Mouse (Mus musculus) liver, adult 2 months (tissue): Measurements from ENCODE around the gene Tctex1d2. TPM values are rescaled to one million over a fixed set of nuclear protein-coding genes. Genes with fewer than 3 reads are reported as not detected.

Experiments used
- DNase-seq: peaks from one replicate; pipeline ENCODE4 v3.0.0-alpha.2; 2011; ENCODE audit warnings: low read depth, low spot score; ENCODE audit errors: extremely low read depth
- H3K27ac ChIP-seq: fragments of 200-500 bp; replicated peaks from 2 replicates; pipeline ENCODE4 v1.5.1; 2012; ENCODE audit warnings: low read depth, mild to moderate bottlenecking, control low read depth, inconsistent platforms, low read length; ENCODE audit not compliant: insufficient read depth
- H3K27me3 ChIP-seq: fragments of 200-500 bp; 2 replicates; pipeline ENCODE4 v1.6.1; 2012; ENCODE audit warnings: mild to moderate bottlenecking, moderate library complexity, low read length, inconsistent platforms; ENCODE audit not compliant: control insufficient read depth, insufficient read depth
- H3K36me3 ChIP-seq: fragments of 200-500 bp; 2 replicates; pipeline ENCODE4 v1.6.1; 2012; ENCODE audit warnings: low read length, inconsistent platforms; ENCODE audit not compliant: control insufficient read depth, insufficient read depth
- H3K4me1 ChIP-seq: fragments of 200-500 bp; 2 replicates; pipeline ENCODE4 v1.6.1; 2011; ENCODE audit warnings: low read length; ENCODE audit not compliant: control insufficient read depth, insufficient read depth
- H3K4me3 ChIP-seq: fragments of 200-500 bp; 2 replicates; pipeline ENCODE4 v1.5.1; 2011; ENCODE audit warnings: low read depth, mild to moderate bottlenecking, control low read depth, low read length, moderate library complexity; ENCODE audit not compliant: insufficient read depth
- H3K79me2 ChIP-seq: fragments of 200-500 bp; 2 replicates; pipeline ENCODE4 v1.6.1; 2012; ENCODE audit warnings: inconsistent platforms, mild to moderate bottlenecking, low read length, moderate library complexity; ENCODE audit not compliant: control insufficient read depth, insufficient read depth
- H3K9ac ChIP-seq: fragments of 200-500 bp; 2 replicates; pipeline ENCODE4 v1.6.1; 2012; ENCODE audit warnings: low read depth, mild to moderate bottlenecking, control low read depth, inconsistent platforms, low read length
- CTCF ChIP-seq: fragments of 200-500 bp; IDR thresholded peaks from 2 replicates; pipeline ENCODE4 v1.5.1; 2011; ENCODE audit warnings: low read depth, low read length, control low read depth
- POLR2A ChIP-seq: fragments of 200-500 bp; IDR thresholded peaks from 2 replicates; pipeline ENCODE4 v1.6.1; 2011; ENCODE audit warnings: low read length, control low read depth; ENCODE audit not compliant: insufficient read depth; ENCODE audit errors: extremely low read depth
- WGBS: fragments of 180-500 bp; shearing (Covaris S2); methylation state at CpG from one replicate; pipeline ENCODE4 v1.1.7; 2018; 5-methylcytosine and 5-hydroxymethylcytosine counted together
- polyA plus RNA-seq: library from polyadenylated mRNA; depleted of rRNA; stranded (reverse); fragments of >200 nt; gene quantifications from 2 replicates; pipeline ENCODE4 v1.2.3, GENCODE M21; 2012
- total RNA-seq: library from RNA; depleted of rRNA; stranded (reverse); fragments of >200 nt; gene quantifications from 2 replicates; pipeline ENCODE4 v1.2.3, GENCODE M21; 2014

Gene Tctex1d2
- total and polyA plus RNA-seq, 2 experiments: 2.1 to 2.2 TPM

DNA sequence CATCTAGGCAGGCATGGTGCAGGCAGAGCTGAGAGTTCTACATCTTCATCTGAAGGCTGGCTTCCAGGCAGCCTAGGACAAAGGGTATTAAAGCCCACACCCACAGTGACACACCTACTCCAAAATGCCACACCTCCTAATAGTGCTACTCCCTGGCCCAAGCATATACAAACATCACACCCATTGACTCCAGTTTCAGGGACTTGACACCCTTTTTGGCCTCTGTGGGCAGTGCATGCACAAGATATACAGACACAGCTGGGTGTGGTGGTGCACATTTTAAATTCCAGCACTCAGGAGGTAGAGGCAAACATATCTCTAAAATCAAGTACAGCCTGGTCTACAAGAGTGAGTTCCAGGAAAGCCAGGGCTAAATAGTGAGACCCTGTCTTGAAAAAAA lies 36.6 kb downstream of the Tctex1d2 start:
- H3K79me2 ChIP-seq: 0 out of 2 replicates have a peak, but pooled peaks cover 3% of the 10 kb centered on the region
- no peaks in the 10 kb centered on the region for H3K27me3 ChIP-seq
- H3K9ac ChIP-seq: no peak overlapping the region
- peaks cover 17% of the 10 kb centered on the region for H3K36me3 ChIP-seq
- DNase-seq: no peak
- H3K4me3 ChIP-seq: no peak overlapping the region
- no peak overlapping the region for H3K27ac ChIP-seq
- TF ChIP-seq POLR2A: no peak
- no peak for TF ChIP-seq CTCF
- H3K4me1 ChIP-seq: peaks cover 16% of the 10 kb centered on the region

- H3K9ac ChIP-seq: no peak overlapping the region
- peaks cover 19% of the 10 kb centered on the region for H3K36me3 ChIP-seq
- H3K79me2 ChIP-seq: 0 out of 2 replicates have a peak, but pooled peaks cover 3% of the 10 kb centered on the region
- no peak for TF ChIP-seq CTCF
- TF ChIP-seq POLR2A: no peak
- no peak overlapping the region for H3K4me3 ChIP-seq
- DNase-seq: peak; percentile 64
- no peaks in the 10 kb centered on the region for H3K27me3 ChIP-seq
- no peak overlapping the region for H3K27ac ChIP-seq
- WGBS: 76% methylated on average over 1 of the region's 1 CpGs
- peaks cover 15% of the 10 kb centered on the region for H3K4me1 ChIP-seq
Measured at GRCm38 (mm10) chr16:32456761-32457160, 37.3 kb downstream of the Tctex1d2 start.

DNA sequence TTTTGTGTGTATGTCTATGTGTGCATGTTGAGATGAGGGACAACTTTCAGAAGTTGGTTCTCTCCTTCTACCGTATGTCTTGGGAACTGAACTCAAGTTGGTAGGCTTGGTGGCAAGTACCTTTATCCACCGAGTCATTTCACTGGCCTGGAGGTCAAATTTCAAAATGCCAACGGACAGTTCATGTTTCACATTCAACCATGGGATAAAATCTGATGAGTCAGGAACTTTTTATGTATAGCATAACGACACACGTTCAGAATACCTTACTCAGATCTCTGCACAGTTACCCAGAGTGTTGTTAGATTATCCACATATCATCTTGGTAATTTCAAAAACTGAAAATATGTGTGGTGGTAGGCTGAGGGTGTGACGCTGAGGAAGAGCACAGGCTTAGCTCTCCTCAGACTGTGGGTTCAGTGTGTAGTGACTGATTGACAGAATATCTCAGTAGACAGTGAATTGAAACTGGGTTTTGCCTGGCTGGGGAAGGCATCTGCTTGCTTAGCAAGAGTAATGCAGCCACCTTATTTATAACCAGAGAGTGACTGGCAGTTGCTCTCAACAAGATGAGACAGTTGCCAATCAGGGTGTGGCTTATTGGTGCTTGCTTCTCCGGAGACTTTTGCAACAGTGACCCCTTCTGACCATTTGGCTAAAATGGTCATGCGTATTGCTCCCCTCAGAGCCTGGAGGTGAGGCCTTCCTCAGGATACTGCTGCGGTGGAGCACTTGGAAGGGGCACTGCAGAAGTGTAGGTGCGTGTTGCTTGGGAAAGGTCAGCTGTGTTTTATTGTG lies 38.3 kb downstream of the Tctex1d2 start:
- peak overlapping the region; percentile 61 for H3K27ac ChIP-seq
- TF ChIP-seq CTCF (peak; percentile 58), POLR2A (no peak)

DNA sequence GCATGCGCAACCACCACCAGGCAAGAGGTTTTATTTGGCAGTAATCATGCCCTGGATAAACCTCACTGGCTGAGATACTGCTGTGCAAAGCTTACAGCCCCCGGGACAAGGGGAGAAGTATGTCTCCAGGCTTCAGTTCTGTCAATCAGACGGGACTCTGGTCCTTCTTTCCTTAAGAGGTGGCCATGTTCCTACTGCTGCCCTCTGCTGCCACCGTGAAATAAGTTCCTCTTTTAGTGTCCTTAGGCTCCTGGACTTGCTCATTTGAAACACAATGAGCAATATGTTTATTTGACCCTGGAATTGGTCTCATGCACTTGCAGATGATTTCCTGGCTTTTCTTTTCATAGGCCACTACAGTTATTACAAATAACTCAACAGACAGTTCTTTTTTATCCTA lies 41.0 kb downstream of the Tctex1d2 start:
- 60% methylated on average over 4 of the region's 4 CpGs for WGBS
- Histone ChIP-seq H3K36me3 (peaks cover 32% of the 10 kb centered on the region), H3K4me1 (peaks cover 8% of the 10 kb centered on the region), H3K79me2 (no peaks in the 10 kb centered on the region), H3K27me3 (no peaks in the 10 kb centered on the region), H3K9ac (no peak overlapping the region), H3K27ac (no peak overlapping the region), H3K4me3 (no peak overlapping the region)
- TF ChIP-seq POLR2A (no peak), CTCF (no peak)
- DNase-seq: no peak

More for the DNA sequence above, 38.3 kb downstream of the Tctex1d2 start:
- DNase-seq: peak; percentile 89
- WGBS: 26% methylated on average over 10 of the region's 10 CpGs
- Histone ChIP-seq H3K27me3 (no peaks in the 10 kb centered on the region), H3K36me3 (peaks cover 26% of the 10 kb centered on the region), H3K4me3 (no peak overlapping the region), H3K9ac (peak overlapping the region; percentile 27; the same call in 1 of the 2 replicates), H3K79me2 (0 out of 2 replicates have a peak, but pooled peaks cover 3% of the 10 kb centered on the region), H3K4me1 (peaks cover 12% of the 10 kb centered on the region)

DNA sequence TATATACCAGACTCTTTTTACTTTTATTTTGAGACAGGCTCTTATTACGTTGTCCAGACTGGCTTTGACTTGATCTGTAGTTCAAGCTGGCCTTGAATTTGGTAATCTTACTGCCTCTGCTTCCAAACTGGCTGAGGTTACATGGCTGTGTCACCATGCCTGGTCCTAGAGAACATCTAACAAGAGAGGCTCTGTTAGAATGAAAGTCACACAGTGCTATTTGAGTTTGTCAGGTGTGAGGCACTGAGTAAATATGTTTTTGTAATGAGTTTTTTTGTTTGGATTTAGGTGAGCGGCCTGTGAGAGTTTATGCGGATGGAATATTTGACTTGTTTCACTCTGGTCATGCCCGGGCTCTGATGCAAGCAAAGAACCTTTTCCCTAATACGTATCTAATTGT lies 42.2 kb downstream of the Tctex1d2 start:
- Histone ChIP-seq H3K9ac (no peak overlapping the region), H3K36me3 (peaks cover 32% of the 10 kb centered on the region), H3K27me3 (no peaks in the 10 kb centered on the region), H3K4me1 (peaks cover 6% of the 10 kb centered on the region), H3K4me3 (no peak overlapping the region), H3K27ac (no peak overlapping the region), H3K79me2 (no peaks in the 10 kb centered on the region)
- WGBS: 32% methylated on average over 5 of the region's 5 CpGs
- TF ChIP-seq CTCF (no peak), POLR2A (no peak)
- peak; percentile 67 for DNase-seq

GRCm38 (mm10) chr16:32462950-32463349 lies 43.4 kb downstream of the Tctex1d2 start:
- Histone ChIP-seq H3K4me1 (no peaks in the 10 kb centered on the region), H3K79me2 (no peaks in the 10 kb centered on the region), H3K4me3 (no peak overlapping the region), H3K27me3 (no peaks in the 10 kb centered on the region), H3K27ac (no peak overlapping the region), H3K36me3 (peaks cover 36% of the 10 kb centered on the region), H3K9ac (no peak overlapping the region)
- no peak for TF ChIP-seq CTCF
- no peak for TF ChIP-seq POLR2A
- 95% methylated on average over 16 of the region's 16 CpGs for WGBS
- no peak for DNase-seq
